Mouse (Mus musculus) stomach, postnatal 0 days (tissue): ENCODE measurements around the gene Tapt1.

Experiments
- CTCF ChIP-seq: IDR thresholded peaks from 2 replicates; pipeline ENCODE4 v1.5.1; 2016; ENCODE audit warnings: antibody characterized with exemption, low read depth, mild to moderate bottlenecking, moderate library complexity
- EP300 ChIP-seq: optimal IDR thresholded peaks from 2 replicates; pipeline ENCODE3; 2016; ENCODE audit warnings: antibody characterized with exemption

- TF ChIP-seq CTCF (no peak), EP300 (no peak)
These were observed 11.3 kb downstream of the Tapt1 start for GRCm38 (mm10) chr5:44215118-44215517.
